Mouse (Mus musculus): Measurements from ENCODE around the gene Rapgef1. TPM values are rescaled to one million over a fixed set of nuclear protein-coding genes. Genes with fewer than 3 reads are reported as not detected.

Gene Rapgef1
- polyA plus RNA-seq, 2 experiments: 20.8 to 51.1 TPM

GRCm38 (mm10) chr2:29624091-29624608 lies 4.6 kb downstream of the Rapgef1 start:
- Histone ChIP-seq H3K27ac (replicated peaks; ENCODE audit: low read depth, low read length) (no peak overlapping the region), H3K36me3 (ENCODE audit: control insufficient read depth, insufficient read depth, low read length) (no peaks in the 10 kb centered on the region), H3K4me1 (ENCODE audit: control insufficient read depth, insufficient read depth, low read length) (peaks cover 34% of the 10 kb centered on the region), H3K9me3 (ENCODE audit: control insufficient read depth, low read length) (no peaks in the 10 kb centered on the region), H3K4me2 (replicated peaks; ENCODE audit: low read depth, low read length, severe bottlenecking) (no peak overlapping the region), H3K27me3 (ENCODE audit: control insufficient read depth, insufficient read depth, low read length) (no peaks in the 10 kb centered on the region), H3K4me3 (replicated peaks; ENCODE audit: low read length) (no peak overlapping the region), H3K9ac (ENCODE audit: low read depth, low read length, severe bottlenecking) (no peak overlapping the region)
- WGBS: 77% methylated on average over 4 of the region's 4 CpGs
- DNase-seq (ENCODE audit: low spot score): no peak
- ATAC-seq (ENCODE audit: low FRiP score, low read depth): no peak
- TF ChIP-seq POLR2A (IDR thresholded peaks at IDR 0.05; ENCODE audit: borderline replicate concordance, extremely low read depth, insufficient read depth, insufficient read length): no peak

- 67% methylated on average over 5 of the region's 5 CpGs for WGBS
These were observed 5.2 kb downstream of the Rapgef1 start for GRCm38 (mm10) chr2:29624739-29625138.

GRCm38 (mm10) chr2:29625573-29626200 lies 6.2 kb downstream of the Rapgef1 start:
- WGBS: 94% methylated on average over 8 of the region's 8 CpGs
- Histone ChIP-seq H3K9me3 (ENCODE audit: control insufficient read depth, low read length) (no peaks in the 10 kb centered on the region), H3K27ac (replicated peaks; ENCODE audit: low read depth, low read length) (no peak overlapping the region), H3K27me3 (ENCODE audit: control insufficient read depth, insufficient read depth, low read length) (no peaks in the 10 kb centered on the region), H3K4me3 (replicated peaks; ENCODE audit: low read length) (no peak overlapping the region), H3K9ac (ENCODE audit: low read depth, low read length, severe bottlenecking) (no peak overlapping the region), H3K4me1 (ENCODE audit: control insufficient read depth, insufficient read depth, low read length) (peaks cover 34% of the 10 kb centered on the region), H3K4me2 (replicated peaks; ENCODE audit: low read depth, low read length, severe bottlenecking) (no peak overlapping the region), H3K36me3 (ENCODE audit: control insufficient read depth, insufficient read depth, low read length) (0 out of 2 replicates have a peak, but pooled peaks cover 4% of the 10 kb centered on the region)
- DNase-seq (ENCODE audit: low spot score): no peak
- no peak for TF ChIP-seq POLR2A (IDR thresholded peaks at IDR 0.05; ENCODE audit: borderline replicate concordance, extremely low read depth, insufficient read depth, insufficient read length)
- ATAC-seq (ENCODE audit: low FRiP score, low read depth): no peak

More at GRCm38 (mm10) chr2:29624739-29625138, 5.2 kb downstream of the Rapgef1 start:
- no peaks in the 10 kb centered on the region for H3K9me3 ChIP-seq (ENCODE audit: control insufficient read depth, low read length)
- DNase-seq (ENCODE audit: low spot score) (no peak), ATAC-seq (ENCODE audit: low FRiP score, low read depth) (peak; percentile 51)
- H3K36me3 ChIP-seq (ENCODE audit: control insufficient read depth, insufficient read depth, low read length): no peaks in the 10 kb centered on the region
- no peak overlapping the region for H3K4me3 ChIP-seq (replicated peaks; ENCODE audit: low read length)
- H3K27me3 ChIP-seq (ENCODE audit: control insufficient read depth, insufficient read depth, low read length): no peaks in the 10 kb centered on the region
- no peak overlapping the region for H3K9ac ChIP-seq (ENCODE audit: low read depth, low read length, severe bottlenecking)
- H3K4me2 ChIP-seq (replicated peaks; ENCODE audit: low read depth, low read length, severe bottlenecking): no peak overlapping the region
- H3K27ac ChIP-seq (replicated peaks; ENCODE audit: low read depth, low read length): no peak overlapping the region
- no peak for TF ChIP-seq POLR2A (IDR thresholded peaks at IDR 0.05; ENCODE audit: borderline replicate concordance, extremely low read depth, insufficient read depth, insufficient read length)
- peaks cover 37% of the 10 kb centered on the region for H3K4me1 ChIP-seq (ENCODE audit: control insufficient read depth, insufficient read depth, low read length)

DNA sequence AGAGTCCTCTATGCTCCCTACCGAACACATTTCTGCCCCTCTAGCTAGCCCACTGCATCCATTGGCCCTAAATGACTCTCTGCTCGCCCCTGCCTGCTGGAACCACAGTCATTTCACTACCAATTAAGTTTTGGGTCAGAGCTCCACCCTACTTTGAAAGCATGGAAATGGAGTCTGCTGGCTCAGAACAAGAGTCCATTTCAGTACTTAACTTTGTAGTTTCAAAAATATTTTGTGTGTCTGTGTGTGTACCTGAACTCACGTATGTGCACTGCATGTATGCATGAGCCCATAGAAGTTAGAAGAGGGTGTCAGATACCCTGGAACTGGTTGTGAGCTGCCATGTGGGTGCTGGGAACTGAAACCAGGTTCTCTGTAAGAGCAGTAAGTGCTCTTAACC lies 7.8 kb downstream of the Rapgef1 start:
- TF ChIP-seq POLR2A (IDR thresholded peaks at IDR 0.05; ENCODE audit: borderline replicate concordance, extremely low read depth, insufficient read depth, insufficient read length): no peak
- Histone ChIP-seq H3K36me3 (ENCODE audit: control insufficient read depth, insufficient read depth, low read length) (0 out of 2 replicates have a peak, but pooled peaks cover 4% of the 10 kb centered on the region), H3K9me3 (ENCODE audit: control insufficient read depth, low read length) (no peaks in the 10 kb centered on the region), H3K4me3 (replicated peaks; ENCODE audit: low read length) (no peak overlapping the region), H3K4me2 (replicated peaks; ENCODE audit: low read depth, low read length, severe bottlenecking) (no peak overlapping the region), H3K27me3 (ENCODE audit: control insufficient read depth, insufficient read depth, low read length) (no peaks in the 10 kb centered on the region), H3K9ac (ENCODE audit: low read depth, low read length, severe bottlenecking) (no peak overlapping the region), H3K27ac (replicated peaks; ENCODE audit: low read depth, low read length) (no peak overlapping the region), H3K4me1 (ENCODE audit: control insufficient read depth, insufficient read depth, low read length) (peaks cover 29% of the 10 kb centered on the region; the same call in 1 of the 2 replicates)
- WGBS: 92% methylated on average over 3 of the region's 3 CpGs
- ATAC-seq (ENCODE audit: low FRiP score, low read depth) (no peak), DNase-seq (ENCODE audit: low spot score) (no peak)

- ATAC-seq (ENCODE audit: low FRiP score, low read depth) (no peak), DNase-seq (ENCODE audit: low spot score) (no peak)
- H3K4me3 ChIP-seq (replicated peaks; ENCODE audit: low read length): no peak overlapping the region
- H3K4me2 ChIP-seq (replicated peaks; ENCODE audit: low read depth, low read length, severe bottlenecking): no peak overlapping the region
- no peak for TF ChIP-seq POLR2A (IDR thresholded peaks at IDR 0.05; ENCODE audit: borderline replicate concordance, extremely low read depth, insufficient read depth, insufficient read length)
- H3K9ac ChIP-seq (ENCODE audit: low read depth, low read length, severe bottlenecking): no peak overlapping the region
- no peaks in the 10 kb centered on the region for H3K27me3 ChIP-seq (ENCODE audit: control insufficient read depth, insufficient read depth, low read length)
- 67% methylated on average over 5 of the region's 5 CpGs for WGBS
- no peaks in the 10 kb centered on the region for H3K9me3 ChIP-seq (ENCODE audit: control insufficient read depth, low read length)
- H3K36me3 ChIP-seq (ENCODE audit: control insufficient read depth, insufficient read depth, low read length): 0 out of 2 replicates have a peak, but pooled peaks cover 4% of the 10 kb centered on the region
- H3K27ac ChIP-seq (replicated peaks; ENCODE audit: low read depth, low read length): no peak overlapping the region
- H3K4me1 ChIP-seq (ENCODE audit: control insufficient read depth, insufficient read depth, low read length): peaks cover 36% of the 10 kb centered on the region
These were observed 8.7 kb downstream of the Rapgef1 start for GRCm38 (mm10) chr2:29628186-29628585.
